Mouse (Mus musculus) C2C12 (cell line): ENCODE data around the gene Srpk3. TPM values are rescaled to one million over a fixed set of nuclear protein-coding genes. Genes with fewer than 3 reads are reported as not detected.

Experiments used
- H3K27me3 ChIP-seq: one replicate; pipeline ENCODE4 v1.6.1; 2011; ENCODE audit not compliant: control insufficient read depth, insufficient read depth, insufficient read length
- H3K36me3 ChIP-seq: one replicate; pipeline ENCODE4 v1.6.1; 2011; ENCODE audit not compliant: control insufficient read depth, insufficient read depth
- H3K4me3 ChIP-seq: one replicate; pipeline ENCODE4 v1.5.1; 2011; ENCODE audit warnings: mild to moderate bottlenecking, control low read depth; ENCODE audit not compliant: poor library complexity, insufficient read depth, severe bottlenecking
- H3K79me2 ChIP-seq: one replicate; pipeline ENCODE4 v1.6.1; 2011; ENCODE audit not compliant: control insufficient read depth, insufficient read depth
- H3K79me3 ChIP-seq: one replicate; pipeline ENCODE4 v1.6.1; 2011; ENCODE audit warnings: low read depth, control low read depth
- H3ac ChIP-seq: one replicate; pipeline ENCODE3; 2011; ENCODE audit warnings: low read depth; ENCODE audit not compliant: control insufficient read depth, insufficient read length
- CEBPB ChIP-seq: IDR thresholded peaks from one replicate; pipeline ENCODE4 v1.6.1; 2011; ENCODE audit warnings: low read depth, mild to moderate bottlenecking, control low read depth, moderate library complexity
- CTCF ChIP-seq: IDR thresholded peaks from one replicate; pipeline ENCODE4 v1.5.1; 2011; ENCODE audit not compliant: control insufficient read depth, insufficient read depth, insufficient read length
- FOSL1 ChIP-seq: IDR thresholded peaks from one replicate; pipeline ENCODE4 v1.8.0; 2011; ENCODE audit warnings: mild to moderate bottlenecking, low read length; ENCODE audit not compliant: poor library complexity, insufficient read depth, severe bottlenecking
- MAX ChIP-seq: IDR thresholded peaks from one replicate; pipeline ENCODE4 v1.6.1; 2011; ENCODE audit warnings: mild to moderate bottlenecking, control low read depth
- MYOD1 ChIP-seq: IDR thresholded peaks from one replicate; pipeline ENCODE4 v1.6.1; 2011; ENCODE audit warnings: low read depth; ENCODE audit not compliant: control insufficient read depth, insufficient read length
- MYOG ChIP-seq: IDR thresholded peaks from one replicate; pipeline ENCODE4 v1.6.1; 2011; ENCODE audit not compliant: control insufficient read depth, insufficient read length; ENCODE audit errors: extremely low read depth
- USF1 ChIP-seq: IDR thresholded peaks from one replicate; pipeline ENCODE4 v1.6.1; 2011; ENCODE audit warnings: low read depth, mild to moderate bottlenecking, control low read depth, moderate library complexity
- polyA plus RNA-seq: library from polyadenylated mRNA; unstranded; fragments of >200 nt; fragmentation: generic; extraction: Trizol; gene quantifications from one replicate; pipeline ENCODE4 v1.2.1, GENCODE M21; 2012; ENCODE audit warnings: missing spikeins

Gene Srpk3
- polyA plus RNA-seq, 1 experiment: 0.09 TPM

DNA sequence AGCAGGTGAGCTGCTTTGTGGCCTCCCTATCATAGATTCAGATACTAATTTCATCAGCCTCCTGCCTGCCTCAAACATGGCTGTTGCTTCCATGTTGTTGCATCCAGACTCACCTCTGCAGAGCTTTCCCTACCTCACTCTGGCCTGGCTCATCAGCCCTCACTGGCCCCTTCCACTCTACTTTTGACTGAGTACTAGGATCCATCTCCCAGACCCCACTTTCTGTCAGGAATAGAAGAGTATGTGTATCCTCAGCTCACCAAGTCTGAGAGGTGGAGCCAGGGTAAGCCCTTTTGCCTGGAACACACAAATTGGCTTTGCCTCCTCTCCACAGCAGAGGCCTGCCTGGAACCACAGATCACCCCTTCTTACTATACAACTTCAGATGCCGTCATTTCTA lies 14.3 kb downstream of the Srpk3 start:
- H3ac ChIP-seq: peak overlapping the region; percentile 62
- peaks cover 47% of the 10 kb centered on the region for H3K79me3 ChIP-seq
- peaks cover 58% of the 10 kb centered on the region for H3K79me2 ChIP-seq
- peaks cover 27% of the 10 kb centered on the region for H3K36me3 ChIP-seq
- no peak overlapping the region for H3K4me3 ChIP-seq
- H3K27me3 ChIP-seq: no peaks in the 10 kb centered on the region
- TF ChIP-seq MAX (no peak), FOSL1 (no peak)

DNA sequence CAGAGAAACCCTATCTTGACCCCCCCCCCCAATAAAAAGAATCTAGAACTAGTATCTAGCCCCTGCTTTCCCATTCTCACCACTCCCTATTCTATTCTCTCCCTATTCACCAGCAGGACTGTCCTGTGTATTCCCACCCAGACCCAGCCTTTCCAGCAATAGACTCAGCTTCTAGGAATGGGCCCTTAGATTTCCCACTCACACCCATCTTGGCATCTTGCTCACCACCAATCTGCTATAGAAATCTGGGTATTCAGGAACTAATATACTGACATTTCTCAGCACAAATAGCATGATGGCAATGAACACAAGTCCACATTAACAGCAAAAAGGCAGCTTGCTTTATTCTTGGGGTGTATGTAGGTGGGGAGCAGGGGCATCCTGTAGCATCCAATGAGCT lies 18.8 kb downstream of the Srpk3 start:
- Histone ChIP-seq H3K4me3 (no peak overlapping the region), H3ac (no peak overlapping the region), H3K27me3 (no peaks in the 10 kb centered on the region), H3K79me3 (peaks cover 11% of the 10 kb centered on the region), H3K36me3 (peaks cover 27% of the 10 kb centered on the region), H3K79me2 (peaks cover 18% of the 10 kb centered on the region)
- TF ChIP-seq MYOG (no peak), CTCF (no peak), MAX (no peak), USF1 (no peak), MYOD1 (no peak), FOSL1 (no peak), CEBPB (no peak)

DNA sequence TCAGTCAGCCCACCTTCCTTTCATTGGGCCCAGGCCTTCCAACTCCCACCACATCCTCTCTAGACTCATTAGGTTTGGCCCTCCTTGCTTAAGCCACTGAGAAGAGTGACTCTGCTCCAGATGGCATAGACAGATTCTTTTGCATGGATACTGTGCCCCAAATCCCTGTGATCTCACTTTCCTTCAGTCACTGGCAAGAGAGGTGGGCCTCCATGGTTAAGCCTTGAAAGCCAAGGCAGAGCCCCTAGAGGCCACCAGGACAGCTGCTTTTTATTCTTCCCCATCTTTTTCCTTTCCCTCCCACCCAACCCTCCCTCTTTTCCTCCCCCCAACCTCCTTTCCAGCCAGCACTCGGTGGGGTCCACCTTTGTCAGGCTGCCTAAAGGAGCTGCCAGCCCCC lies 19.3 kb downstream of the Srpk3 start:
- H3K4me3 ChIP-seq: no peak overlapping the region
- H3K36me3 ChIP-seq: peaks cover 24% of the 10 kb centered on the region
- no peak overlapping the region for H3ac ChIP-seq
- peaks cover 13% of the 10 kb centered on the region for H3K79me2 ChIP-seq
- H3K27me3 ChIP-seq: no peaks in the 10 kb centered on the region
- H3K79me3 ChIP-seq: peaks cover 7% of the 10 kb centered on the region
- TF ChIP-seq CTCF (no peak), MAX (no peak), USF1 (no peak), FOSL1 (no peak)

DNA sequence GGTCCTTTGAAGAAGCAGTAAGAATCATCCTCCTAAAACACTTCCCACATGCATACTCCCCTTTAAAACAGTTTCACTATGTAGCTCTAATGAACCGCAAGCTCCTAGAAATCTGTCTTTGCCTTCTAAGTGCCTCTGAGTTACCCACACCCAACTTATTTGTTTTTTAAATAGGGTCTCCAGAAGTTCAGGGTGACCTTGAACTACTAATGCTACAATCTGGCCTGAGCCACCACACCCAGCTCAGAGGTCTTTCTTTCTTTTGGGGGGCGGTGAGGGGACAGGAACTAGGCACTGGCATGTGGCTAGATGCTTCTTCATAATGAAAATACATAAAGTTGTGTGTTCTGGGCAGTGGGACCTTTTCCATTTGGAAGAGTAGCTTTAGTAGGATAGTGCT lies 23.3 kb downstream of the Srpk3 start:
- H3K79me2 ChIP-seq: no peaks in the 10 kb centered on the region
- H3K4me3 ChIP-seq: no peak overlapping the region
- no peaks in the 10 kb centered on the region for H3K36me3 ChIP-seq
- H3K79me3 ChIP-seq: no peaks in the 10 kb centered on the region
- H3ac ChIP-seq: no peak overlapping the region
- TF ChIP-seq MYOG: no peak
- TF ChIP-seq USF1: no peak
- no peak for TF ChIP-seq FOSL1
- TF ChIP-seq MAX: no peak
- TF ChIP-seq MYOD1: no peak
- no peaks in the 10 kb centered on the region for H3K27me3 ChIP-seq

DNA sequence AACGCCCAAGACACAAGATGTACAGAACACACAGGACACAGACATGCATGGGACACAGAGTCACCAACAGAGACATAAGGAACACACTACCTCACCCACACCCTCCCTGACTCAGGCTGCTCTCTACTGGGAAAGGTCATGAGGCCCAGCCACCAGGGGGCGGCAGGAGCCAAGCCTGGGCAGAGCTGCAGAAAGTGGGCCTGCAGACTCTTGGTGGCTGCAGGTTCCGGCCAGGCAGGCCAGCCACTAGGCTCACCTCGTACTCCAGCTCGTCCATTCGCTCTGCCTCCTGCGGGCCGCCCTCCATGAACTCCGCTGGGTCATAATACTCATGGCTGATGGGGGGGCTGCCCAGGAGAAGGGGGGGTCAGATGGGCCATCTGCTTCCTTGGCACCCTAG lies 24.3 kb downstream of the Srpk3 start:
- no peak overlapping the region for H3K4me3 ChIP-seq
- no peaks in the 10 kb centered on the region for H3K27me3 ChIP-seq
- no peak overlapping the region for H3ac ChIP-seq
- TF ChIP-seq CTCF (peak; percentile 75), MYOD1 (no peak)
- no peaks in the 10 kb centered on the region for H3K36me3 ChIP-seq
- H3K79me3 ChIP-seq: no peaks in the 10 kb centered on the region
- H3K79me2 ChIP-seq: no peaks in the 10 kb centered on the region

DNA sequence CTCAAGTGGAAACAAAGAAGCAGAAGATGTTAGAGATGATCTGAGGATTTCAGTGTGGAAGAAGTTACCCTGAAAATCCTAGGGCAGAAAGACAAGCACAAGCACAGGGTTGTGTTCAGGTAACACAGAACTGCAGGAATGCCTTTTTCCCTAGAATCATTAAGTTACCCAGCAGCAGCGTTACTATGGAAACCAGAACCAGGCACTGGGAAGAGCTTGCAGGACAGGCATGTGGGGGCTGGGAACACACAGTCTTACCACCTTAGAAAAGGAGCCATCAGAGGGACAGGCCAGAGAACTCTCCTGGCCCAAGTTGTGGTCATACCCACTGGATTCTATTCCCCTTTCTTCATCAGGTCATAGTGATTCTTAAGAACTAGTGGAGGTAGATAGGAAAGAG lies 31.6 kb downstream of the Srpk3 start:
- H3K4me3 ChIP-seq: no peak overlapping the region
- H3K79me2 ChIP-seq: no peaks in the 10 kb centered on the region
- no peaks in the 10 kb centered on the region for H3K79me3 ChIP-seq
- TF ChIP-seq MYOG (no peak), FOSL1 (no peak), CTCF (no peak), MYOD1 (no peak), USF1 (no peak), CEBPB (no peak), MAX (no peak)
- no peak overlapping the region for H3ac ChIP-seq
- no peaks in the 10 kb centered on the region for H3K36me3 ChIP-seq
- no peaks in the 10 kb centered on the region for H3K27me3 ChIP-seq
